Mouse (Mus musculus): ENCODE results near the gene Lrrc27.

Gene Lrrc27

GRCm38 (mm10) chr7:139214160-139214559 lies 1.4 kb downstream of the Lrrc27 start:
- no peak for DNase-seq (ENCODE audit: low read depth, low spot score)

- no peak for DNase-seq (ENCODE audit: low read depth, low spot score)
Observed at GRCm38 (mm10) chr7:139214596-139215340, 2.0 kb downstream of the Lrrc27 start.

GRCm38 (mm10) chr7:139215516-139215915 lies 2.7 kb downstream of the Lrrc27 start:
- DNase-seq (ENCODE audit: low read depth, low spot score): no peak

GRCm38 (mm10) chr7:139215946-139216345 lies 3.2 kb downstream of the Lrrc27 start:
- no peak for DNase-seq (ENCODE audit: low read depth, low spot score)

GRCm38 (mm10) chr7:139216464-139216863 lies 3.7 kb downstream of the Lrrc27 start:
- no peak for DNase-seq (ENCODE audit: low read depth, low spot score)

- DNase-seq (ENCODE audit: low read depth, low spot score): no peak
Observed at GRCm38 (mm10) chr7:139217046-139217445, 4.3 kb downstream of the Lrrc27 start.

GRCm38 (mm10) chr7:139218641-139219415 lies 6.0 kb downstream of the Lrrc27 start:
- DNase-seq (ENCODE audit: low read depth, low spot score): no peak

- no peak for DNase-seq (ENCODE audit: low read depth, low spot score)
Observed at GRCm38 (mm10) chr7:139219486-139219885, 6.7 kb downstream of the Lrrc27 start.

- DNase-seq (ENCODE audit: low read depth, low spot score): no peak
Observed at GRCm38 (mm10) chr7:139220303-139220702, 7.5 kb downstream of the Lrrc27 start.

GRCm38 (mm10) chr7:139221072-139221471 lies 8.3 kb downstream of the Lrrc27 start:
- no peak for DNase-seq (ENCODE audit: low read depth, low spot score)

- no peak for DNase-seq (ENCODE audit: low read depth, low spot score)
Observed at GRCm38 (mm10) chr7:139221856-139222255, 9.1 kb downstream of the Lrrc27 start.

- no peak for DNase-seq (ENCODE audit: low read depth, low spot score)
Observed at GRCm38 (mm10) chr7:139222341-139222740, 9.6 kb downstream of the Lrrc27 start.

- DNase-seq (ENCODE audit: low read depth, low spot score): no peak
Observed at GRCm38 (mm10) chr7:139224070-139224469, 11.3 kb downstream of the Lrrc27 start.

GRCm38 (mm10) chr7:139224725-139225124 lies 11.9 kb downstream of the Lrrc27 start:
- peak; percentile 59 for DNase-seq (ENCODE audit: low read depth, low spot score)

GRCm38 (mm10) chr7:139226416-139226815 lies 13.6 kb downstream of the Lrrc27 start:
- DNase-seq (ENCODE audit: low read depth, low spot score): no peak

GRCm38 (mm10) chr7:139228447-139229171 lies 15.8 kb downstream of the Lrrc27 start:
- DNase-seq (ENCODE audit: low read depth, low spot score): no peak

- DNase-seq (ENCODE audit: low read depth, low spot score): no peak
Observed at GRCm38 (mm10) chr7:139229837-139230236, 17.0 kb downstream of the Lrrc27 start.

GRCm38 (mm10) chr7:139230241-139230640 lies 17.5 kb downstream of the Lrrc27 start:
- no peak for DNase-seq (ENCODE audit: low read depth, low spot score)

- DNase-seq (ENCODE audit: low read depth, low spot score): peak; percentile 81
Observed at GRCm38 (mm10) chr7:139233714-139234113, 20.9 kb downstream of the Lrrc27 start.

- DNase-seq (ENCODE audit: low read depth, low spot score): no peak
Observed at GRCm38 (mm10) chr7:139234426-139235188, 21.8 kb downstream of the Lrrc27 start.

GRCm38 (mm10) chr7:139235651-139236358 lies 23.0 kb downstream of the Lrrc27 start:
- DNase-seq (ENCODE audit: low read depth, low spot score): no peak

All from CD4-positive helper T cell, adult 2 months (primary cell).